Mouse (Mus musculus): ENCODE results near the gene Arhgap42. TPM values are rescaled to one million over a fixed set of nuclear protein-coding genes. Genes with fewer than 3 reads are reported as not detected.

Arhgap42 gene
- total RNA-seq, 2 experiments from 2014 or later, result 6.5 to 7.1 TPM

DNA sequence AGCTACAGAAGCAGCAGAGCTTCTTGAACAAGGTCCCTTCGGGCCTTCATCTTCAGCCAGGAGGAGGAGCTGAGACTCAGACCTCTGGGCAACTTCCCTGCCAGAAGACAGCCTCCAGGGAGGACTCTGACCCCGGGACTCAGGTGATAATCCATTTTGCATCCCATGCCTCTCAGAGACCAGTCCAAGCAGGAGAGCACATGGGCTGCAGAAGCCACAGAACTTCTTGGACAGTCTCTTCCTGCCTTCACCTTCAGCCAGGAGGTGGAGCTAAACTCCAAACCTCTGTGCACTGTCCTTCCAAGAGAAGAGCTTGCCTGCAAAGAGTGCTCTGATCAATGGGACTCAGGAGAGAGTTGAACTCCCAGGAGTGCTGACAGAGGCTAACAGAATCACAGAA, 155.5 kb downstream of the Arhgap42 start:
- intact Hi-C loops (cut with DNase I; ENCODE audit: low total_unique reads), result no loop called here
- DNase-seq, result peak; percentile 4

- intact Hi-C loops (cut with DNase I; ENCODE audit: low total_unique reads), result no loop called here
- no peak for DNase-seq
These were observed 186.0 kb downstream of the Arhgap42 start for GRCm38 (mm10) chr9:9052920-9053319.

DNA sequence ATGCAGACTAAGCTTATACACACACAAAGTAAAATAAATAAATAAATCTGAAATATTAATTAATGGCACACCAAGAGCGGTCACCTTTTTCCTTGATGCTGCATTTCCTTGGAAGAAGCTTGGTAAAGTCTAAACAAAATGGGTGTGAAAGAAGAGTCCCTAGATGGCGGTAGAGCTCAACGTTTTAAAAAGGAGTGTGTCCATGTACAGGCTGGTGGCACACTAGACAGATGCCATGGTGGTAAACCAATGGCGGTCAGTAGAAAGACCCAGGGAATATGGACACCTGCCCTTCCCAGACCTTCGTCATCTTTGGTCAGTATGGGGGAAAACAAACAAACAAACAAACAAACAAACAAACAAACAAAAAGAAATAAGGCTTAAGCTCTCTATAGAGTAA, 187.7 kb downstream of the Arhgap42 start:
- intact Hi-C loops (cut with DNase I; ENCODE audit: low total_unique reads), result no loop called here
- DNase-seq, result no peak

DNA sequence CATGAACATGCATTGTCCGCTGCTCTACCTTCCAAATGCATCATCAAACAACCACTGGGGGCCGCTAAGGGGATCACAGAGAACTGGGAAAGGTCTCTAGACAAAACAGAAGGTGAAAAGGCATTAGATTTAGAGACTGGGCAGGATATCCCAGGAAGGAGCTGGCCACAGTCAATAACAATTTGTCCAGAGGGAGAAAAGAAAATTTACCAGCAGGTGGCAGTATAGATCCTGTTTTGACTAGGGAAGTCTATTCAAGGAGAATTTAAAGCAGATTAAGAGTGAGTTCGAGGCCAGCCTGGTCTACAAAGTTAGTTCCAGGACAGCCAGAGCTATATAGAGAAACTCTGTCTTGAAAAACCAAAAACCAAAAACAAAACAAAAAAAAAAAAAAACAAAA, 189.7 kb downstream of the Arhgap42 start:
- intact Hi-C loops (cut with DNase I; ENCODE audit: low total_unique reads), result loop anchor here (2.0 kb wide), 1 partner anchor 324 kb away; no protein-coding TSS in a partner anchor
- DNase-seq, result no peak

DNA sequence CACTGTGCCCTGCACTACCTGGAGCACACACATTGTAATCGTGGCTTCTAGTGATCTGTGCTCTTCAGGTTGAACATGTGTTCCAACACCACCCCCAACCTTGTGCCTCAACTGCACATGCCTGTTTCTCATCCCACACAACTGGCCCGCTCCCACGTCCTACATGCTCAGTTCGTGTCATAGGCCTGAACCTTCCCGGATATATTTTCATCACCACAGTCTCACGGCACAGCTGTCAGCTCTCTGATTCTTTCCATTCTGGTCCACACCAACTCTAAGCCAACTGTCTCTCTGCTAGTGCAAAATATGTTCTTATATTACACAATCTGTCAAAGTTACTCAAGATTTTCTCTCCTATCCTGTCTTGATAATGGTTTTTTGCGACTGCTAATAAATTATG, 197.9 kb downstream of the Arhgap42 start:
- no peak for DNase-seq
- intact Hi-C loops (cut with DNase I; ENCODE audit: low total_unique reads), result no loop called here

DNA sequence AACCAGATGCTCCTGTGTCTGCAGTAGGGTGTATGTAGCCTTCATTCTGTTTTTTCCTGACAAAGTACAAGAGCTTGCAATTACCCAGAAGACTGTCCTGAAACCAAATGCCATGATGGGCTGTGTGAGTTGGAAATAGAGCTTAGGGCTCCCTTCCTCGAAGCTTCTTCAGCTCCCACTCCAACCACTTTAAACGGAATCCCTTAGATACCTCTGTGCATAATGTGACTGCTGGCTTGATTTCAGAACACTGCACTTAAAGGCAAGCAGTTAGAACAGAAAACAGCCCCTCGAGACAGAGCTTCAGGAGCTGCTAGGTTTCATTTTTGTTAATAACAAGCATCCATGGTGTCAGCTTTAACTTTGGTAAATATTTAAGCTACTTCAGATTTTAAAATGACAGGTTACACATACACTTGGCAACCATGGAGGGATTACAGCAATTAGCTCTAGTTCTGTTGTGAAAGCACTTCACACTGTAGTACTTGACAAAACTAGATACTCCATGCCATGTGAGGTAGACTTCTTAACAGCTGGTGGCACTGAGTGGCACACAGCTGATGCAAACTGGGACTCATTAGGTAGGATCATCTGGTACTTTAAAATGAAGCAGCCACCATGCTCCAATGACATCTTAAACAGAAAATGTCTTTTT, 201.8 kb downstream of the Arhgap42 start:
- intact Hi-C loops (cut with DNase I; ENCODE audit: low total_unique reads), result no loop called here
- no peak for DNase-seq

DNA sequence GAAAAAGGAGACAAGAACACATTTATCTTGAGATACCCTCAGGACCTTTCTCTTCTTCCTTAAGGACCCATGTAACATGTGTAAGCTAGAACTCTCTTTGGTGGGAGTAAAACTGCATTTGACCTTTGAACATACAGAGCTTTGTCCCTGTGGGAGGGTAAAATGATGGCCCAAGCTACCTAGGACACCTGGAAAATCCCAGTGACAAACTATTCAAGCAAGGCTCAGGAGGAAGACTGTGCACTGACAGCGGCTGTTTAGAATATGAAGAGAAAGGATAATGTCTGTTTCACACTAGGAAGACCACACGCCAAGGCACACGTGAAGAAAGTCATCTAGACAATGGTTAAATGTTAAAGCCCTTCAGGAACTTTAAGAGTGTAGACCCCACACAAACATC, 211.0 kb downstream of the Arhgap42 start:
- intact Hi-C loops (cut with DNase I; ENCODE audit: low total_unique reads), result no loop called here
- no peak for DNase-seq

DNA sequence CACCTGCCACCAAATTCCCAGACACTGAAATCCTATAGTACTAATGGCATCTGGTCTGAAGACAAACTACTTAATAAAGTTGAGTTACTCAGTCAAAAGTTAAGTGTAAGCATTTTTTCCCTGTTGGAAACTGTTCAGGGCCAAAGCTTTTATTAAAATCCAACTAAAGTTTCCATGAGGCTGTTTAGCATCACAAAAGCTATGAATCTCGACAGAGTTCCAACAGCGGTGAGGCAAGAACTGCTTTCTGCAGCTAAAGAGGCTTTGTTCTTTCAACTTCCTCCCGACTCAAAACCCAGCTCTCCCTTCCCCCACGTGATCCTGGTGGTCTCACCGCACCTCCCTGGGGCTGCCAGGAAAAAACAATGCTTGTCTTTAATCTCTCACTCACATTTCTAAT, 211.5 kb downstream of the Arhgap42 start:
- no peak for DNase-seq
- intact Hi-C loops (cut with DNase I; ENCODE audit: low total_unique reads), result no loop called here

GRCm38 (mm10) chr9:9015108-9015507, 223.8 kb downstream of the Arhgap42 start:
- intact Hi-C loops (cut with DNase I; ENCODE audit: low total_unique reads), result no loop called here
- no peak for DNase-seq

GRCm38 (mm10) chr9:9001170-9001569, 237.7 kb downstream of the Arhgap42 start:
- no peak for DNase-seq
- intact Hi-C loops (cut with DNase I; ENCODE audit: low total_unique reads), result no loop called here

DNA sequence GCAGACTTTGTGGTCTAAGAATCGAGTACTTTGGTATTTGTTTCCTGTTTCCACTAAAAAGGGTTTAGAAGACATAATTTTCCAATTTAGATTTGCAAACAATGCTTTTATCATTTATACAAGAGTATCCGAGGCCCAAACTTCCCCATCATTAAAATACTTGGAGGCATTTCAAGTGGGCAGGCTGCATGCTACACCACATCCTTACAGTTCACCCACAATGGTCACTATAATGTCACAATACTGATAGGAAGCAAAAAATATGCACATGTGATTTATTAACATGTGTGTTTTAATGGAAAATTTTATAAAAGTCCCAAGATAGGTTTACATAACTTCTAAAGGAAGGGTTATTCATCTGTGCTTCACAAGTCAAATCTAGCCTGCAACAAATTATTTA, 242.4 kb downstream of the Arhgap42 start:
- no peak for DNase-seq
- intact Hi-C loops (cut with DNase I; ENCODE audit: low total_unique reads), result no loop called here

GRCm38 (mm10) chr9:8982315-8982714, 256.6 kb downstream of the Arhgap42 start:
- intact Hi-C loops (cut with DNase I; ENCODE audit: low total_unique reads), result no loop called here

GRCm38 (mm10) chr9:8977775-8978174, 261.1 kb downstream of the Arhgap42 start:
- intact Hi-C loops (cut with DNase I; ENCODE audit: low total_unique reads), result no loop called here
- DNase-seq, result no peak

More at GRCm38 (mm10) chr9:8982315-8982714, 256.6 kb downstream of the Arhgap42 start:
- DNase-seq, result no peak

DNA sequence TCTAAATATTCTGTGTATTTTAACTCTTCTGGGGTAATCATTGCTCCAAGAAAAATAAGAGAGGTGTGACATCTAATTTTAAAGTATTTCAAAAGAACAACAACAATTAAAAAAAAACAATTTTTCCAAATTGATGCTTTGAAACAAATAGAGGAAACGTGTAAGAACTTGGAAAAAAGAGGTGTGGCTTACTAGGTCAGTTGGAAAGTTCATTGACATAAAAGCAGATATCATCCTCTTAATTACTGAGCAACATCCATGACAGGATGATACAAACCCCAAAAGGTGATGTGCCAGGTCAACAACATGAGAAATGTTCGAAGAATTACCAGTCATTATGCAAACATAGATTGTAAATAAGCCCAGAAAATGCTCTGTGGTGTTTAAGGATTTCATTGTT, 267.4 kb downstream of the Arhgap42 start, which contains the start of gene Gm16485:
Gene Gm16485 (plus strand): TSS at position 301 of the 400 bp plus-strand sequence.
- intact Hi-C loops (cut with DNase I; ENCODE audit: low total_unique reads), result no loop called here
- DNase-seq, result no peak

DNA sequence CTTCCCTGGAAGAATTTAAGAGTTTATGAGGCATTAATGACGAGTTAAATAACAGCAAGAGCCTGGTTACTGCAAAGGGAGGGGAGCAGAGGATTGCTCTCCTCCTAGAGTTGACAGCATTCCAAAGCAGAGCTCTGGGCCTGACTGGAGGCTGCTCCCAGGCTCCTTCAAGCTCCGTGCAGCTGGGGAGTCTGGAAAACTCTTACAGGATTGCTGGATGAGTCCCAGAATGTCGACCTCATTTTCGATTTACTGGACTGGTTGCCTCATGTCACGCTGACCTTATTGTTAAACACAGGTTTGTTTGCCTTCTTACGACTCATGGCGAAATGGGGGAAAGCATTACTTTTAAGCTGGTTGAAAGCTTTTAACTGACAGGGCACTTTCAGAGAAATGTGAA, 268.7 kb downstream of the Arhgap42 start:
- intact Hi-C loops (cut with DNase I; ENCODE audit: low total_unique reads), result no loop called here
- peak; percentile 48 for DNase-seq

DNA sequence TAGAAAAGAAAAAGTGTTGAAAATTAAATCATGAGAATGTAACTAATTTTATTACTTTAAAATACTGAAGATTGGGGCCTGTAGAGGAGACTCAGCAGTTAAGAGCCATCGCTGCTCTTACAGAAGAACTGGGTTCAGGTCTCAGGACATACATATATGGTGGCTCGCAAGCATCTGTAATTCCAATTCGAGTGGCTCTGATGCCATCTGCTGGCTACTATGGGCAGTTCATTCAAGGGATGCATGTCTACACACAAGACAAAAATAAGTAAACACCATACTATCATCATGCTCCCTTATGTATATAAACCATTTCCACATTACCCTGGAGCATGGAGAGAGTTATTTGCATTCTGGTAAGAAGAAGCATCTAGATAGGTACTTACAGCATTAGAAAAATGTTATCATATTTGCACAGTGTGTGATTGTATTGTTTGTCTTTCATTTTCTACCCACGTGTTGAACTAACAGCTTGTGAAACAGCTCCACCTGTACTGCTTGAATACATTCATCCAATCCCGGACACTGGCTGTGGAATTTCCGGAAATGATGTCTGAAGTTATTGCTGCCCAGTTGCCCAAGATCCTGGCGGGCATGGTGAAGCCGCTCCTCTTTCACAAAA, 274.3 kb downstream of the Arhgap42 start:
- DNase-seq, result no peak

DNA sequence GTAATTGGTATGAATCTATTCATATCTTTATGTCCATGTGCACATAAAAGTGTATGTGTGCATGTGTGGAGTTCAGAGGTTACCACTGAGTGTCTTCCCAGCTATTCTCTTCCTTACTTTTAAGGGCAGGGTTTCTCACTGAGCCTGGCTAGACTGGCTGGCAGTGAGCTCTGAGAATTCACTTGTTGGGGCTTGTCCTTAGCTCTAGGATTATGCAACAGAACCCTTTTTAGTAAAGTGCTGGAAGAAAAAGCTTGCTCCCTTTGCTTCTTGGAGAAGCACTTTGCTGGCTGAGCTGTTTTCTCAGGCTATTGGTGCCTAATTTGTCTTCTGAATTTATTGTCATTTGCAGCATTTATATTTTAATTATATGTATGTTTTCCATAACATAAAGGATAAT, 285.6 kb downstream of the Arhgap42 start:
- no peak for DNase-seq
- intact Hi-C loops (cut with DNase I; ENCODE audit: low total_unique reads), result loop anchor here (10.0 kb wide), 1 partner anchor 259 kb away; no protein-coding TSS in a partner anchor

More for the DNA sequence above, 274.3 kb downstream of the Arhgap42 start:
- intact Hi-C loops (cut with DNase I; ENCODE audit: low total_unique reads), result no loop called here
